Mouse (Mus musculus) midbrain, embryonic 13.5 days (tissue): ENCODE measurements at regions not wholly inside any gene's neighbourhood (a gene's known extent, or its start where the extent isn't known, plus 50 kb on each side); places are given as distances from the start of the nearest gene placed in this dataset.

ENCODE experiments used
- ATAC-seq: fragments of 200-750 bp; cut with Nextera tagmentation; 2 replicates; pipeline ENCODE4 v1.8.0; 2017; ENCODE audit warnings: mild to moderate bottlenecking, moderate TSS enrichment, moderate library complexity
- H3K27ac ChIP-seq: fragments of 300-500 bp; sonication (generic); 2 replicates; pipeline ENCODE4 v1.5.1; 2015; ENCODE audit warnings: inconsistent platforms, mild to moderate bottlenecking, moderate library complexity
- H3K27me3 ChIP-seq: fragments of 300-500 bp; sonication (generic); 2 replicates; pipeline ENCODE4 v1.6.1; 2015; ENCODE audit warnings: mild to moderate bottlenecking, inconsistent platforms
- H3K36me3 ChIP-seq: fragments of 300-500 bp; sonication (generic); 2 replicates; pipeline ENCODE4 v1.6.1; 2015; ENCODE audit warnings: mild to moderate bottlenecking, inconsistent platforms
- H3K4me1 ChIP-seq: fragments of 300-500 bp; sonication (generic); replicated peaks from 2 replicates; pipeline ENCODE4 v1.6.1; 2015; ENCODE audit warnings: inconsistent platforms
- H3K4me2 ChIP-seq: fragments of 300-500 bp; sonication (generic); replicated peaks from 2 replicates; pipeline ENCODE4 v1.6.1; 2015; ENCODE audit warnings: moderate library complexity, mild to moderate bottlenecking, inconsistent platforms
- H3K4me3 ChIP-seq: fragments of 300-500 bp; sonication (generic); replicated peaks from 2 replicates; pipeline ENCODE4 v1.5.1; 2015; ENCODE audit warnings: mild to moderate bottlenecking, inconsistent platforms
- H3K9ac ChIP-seq: fragments of 300-500 bp; sonication (generic); replicated peaks from 2 replicates; pipeline ENCODE4 v1.6.1; 2015; ENCODE audit warnings: mild to moderate bottlenecking, inconsistent platforms
- H3K9me3 ChIP-seq: fragments of 300-500 bp; sonication (generic); 2 replicates; pipeline ENCODE4 v1.6.1; 2016; ENCODE audit warnings: mild to moderate bottlenecking, inconsistent platforms
- WGBS: fragments of 180-500 bp; shearing (Covaris S2); methylation state at CpG from one replicate; pipeline ENCODE4 v1.1.7; 2015; 5-methylcytosine and 5-hydroxymethylcytosine counted together

GRCm38 (mm10) chr17:77963358-77963757 is 236.7 kb upstream of the Crim1 start:
- no peaks in the 10 kb centered on the region for H3K9me3 ChIP-seq
- no peak overlapping the region for H3K9ac ChIP-seq
- H3K4me2 ChIP-seq, result no peak overlapping the region
- no peaks in the 10 kb centered on the region for H3K27me3 ChIP-seq
- WGBS, result 87% methylated on average over 4 of the region's 4 CpGs
- ATAC-seq, result no peak
- no peak overlapping the region for H3K4me3 ChIP-seq
- H3K36me3 ChIP-seq, result no peaks in the 10 kb centered on the region
- no peaks in the 10 kb centered on the region for H3K4me1 ChIP-seq
- no peak overlapping the region for H3K27ac ChIP-seq

GRCm38 (mm10) chr17:77968510-77968909 is 231.5 kb upstream of the Crim1 start:
- Histone ChIP-seq H3K4me2 (no peak overlapping the region), H3K4me1 (no peaks in the 10 kb centered on the region), H3K9me3 (no peaks in the 10 kb centered on the region), H3K27me3 (no peaks in the 10 kb centered on the region), H3K36me3 (no peaks in the 10 kb centered on the region), H3K4me3 (no peak overlapping the region), H3K27ac (no peak overlapping the region), H3K9ac (no peak overlapping the region)
- ATAC-seq, result no peak
- 91% methylated on average over 5 of the region's 5 CpGs for WGBS

- ATAC-seq, result no peak
- no peaks in the 10 kb centered on the region for H3K27me3 ChIP-seq
- no peaks in the 10 kb centered on the region for H3K4me1 ChIP-seq
- no peak overlapping the region for H3K4me2 ChIP-seq
- H3K9ac ChIP-seq, result no peak overlapping the region
- no peaks in the 10 kb centered on the region for H3K9me3 ChIP-seq
- 94% methylated on average over 2 of the region's 2 CpGs for WGBS
- no peaks in the 10 kb centered on the region for H3K36me3 ChIP-seq
- no peak overlapping the region for H3K27ac ChIP-seq
- H3K4me3 ChIP-seq, result no peak overlapping the region
These were observed 230.9 kb upstream of the Crim1 start for GRCm38 (mm10) chr17:77969187-77969586.
